Mouse (Mus musculus): ENCODE data around the gene Grb14. TPM values are rescaled to one million over a fixed set of nuclear protein-coding genes. Genes with fewer than 3 reads are reported as not detected.

Grb14 gene
- polyA plus RNA-seq, 1 experiment from 2014 or later: 60.7 TPM

GRCm38 (mm10) chr2:65002631-65003030 is 22.2 kb downstream of the Grb14 start:
- Histone ChIP-seq H3K4me2 (no peak overlapping the region), H3K4me1 (ENCODE audit: control insufficient read depth, insufficient read depth, low read length) (peaks cover 16% of the 10 kb centered on the region), H3K4me3 (ENCODE audit: low read depth, low read length) (no peak overlapping the region), H3K9ac (ENCODE audit: low read depth, low read length) (no peak overlapping the region), H3K9me3 (replicated peaks; ENCODE audit: control insufficient read depth, low read length) (no peaks in the 10 kb centered on the region), H3K36me3 (ENCODE audit: control insufficient read depth, insufficient read depth, low read length) (no peaks in the 10 kb centered on the region), H3K27me3 (ENCODE audit: control insufficient read depth, insufficient read depth, low read length) (no peaks in the 10 kb centered on the region), H3K27ac (ENCODE audit: low read depth, low read length) (no peak overlapping the region)
- 80% methylated on average over 3 of the region's 3 CpGs for WGBS (ENCODE audit: insufficient replicate concordance)
- ATAC-seq (replicated peaks; ENCODE audit: insufficient number of reproducible peaks, low FRiP score, low TSS enrichment): no peak

- Histone ChIP-seq H3K27me3 (ENCODE audit: control insufficient read depth, insufficient read depth, low read length) (no peaks in the 10 kb centered on the region), H3K4me3 (ENCODE audit: low read depth, low read length) (no peak overlapping the region), H3K4me1 (ENCODE audit: control insufficient read depth, insufficient read depth, low read length) (peaks cover under 1% of the 10 kb centered on the region; the same call in 1 of the 2 replicates), H3K36me3 (ENCODE audit: control insufficient read depth, insufficient read depth, low read length) (no peaks in the 10 kb centered on the region), H3K4me2 (no peak overlapping the region), H3K9me3 (replicated peaks; ENCODE audit: control insufficient read depth, low read length) (no peaks in the 10 kb centered on the region), H3K27ac (ENCODE audit: low read depth, low read length) (no peak overlapping the region), H3K9ac (ENCODE audit: low read depth, low read length) (no peak overlapping the region)
- WGBS (ENCODE audit: insufficient replicate concordance): 81% methylated on average over 2 of the region's 2 CpGs
- ATAC-seq (replicated peaks; ENCODE audit: insufficient number of reproducible peaks, low FRiP score, low TSS enrichment): no peak
These were observed 29.7 kb downstream of the Grb14 start for GRCm38 (mm10) chr2:64995048-64995447.

- Histone ChIP-seq H3K4me1 (ENCODE audit: control insufficient read depth, insufficient read depth, low read length) (peaks cover 11% of the 10 kb centered on the region; the same call in 1 of the 2 replicates), H3K27ac (ENCODE audit: low read depth, low read length) (no peak overlapping the region), H3K9me3 (replicated peaks; ENCODE audit: control insufficient read depth, low read length) (no peaks in the 10 kb centered on the region), H3K9ac (ENCODE audit: low read depth, low read length) (no peak overlapping the region), H3K36me3 (ENCODE audit: control insufficient read depth, insufficient read depth, low read length) (no peaks in the 10 kb centered on the region), H3K27me3 (ENCODE audit: control insufficient read depth, insufficient read depth, low read length) (no peaks in the 10 kb centered on the region), H3K4me3 (ENCODE audit: low read depth, low read length) (no peak overlapping the region), H3K4me2 (no peak overlapping the region)
- ATAC-seq (replicated peaks; ENCODE audit: insufficient number of reproducible peaks, low FRiP score, low TSS enrichment): no peak
- 91% methylated on average over 2 of the region's 2 CpGs for WGBS (ENCODE audit: insufficient replicate concordance)
These were observed 35.2 kb downstream of the Grb14 start for GRCm38 (mm10) chr2:64989426-64990187.

GRCm38 (mm10) chr2:64987782-64988181 is 37.0 kb downstream of the Grb14 start:
- 45% methylated on average over 3 of the region's 3 CpGs for WGBS (ENCODE audit: insufficient replicate concordance)
- no peak for ATAC-seq (replicated peaks; ENCODE audit: insufficient number of reproducible peaks, low FRiP score, low TSS enrichment)
- H3K4me2 ChIP-seq: peak overlapping the region; percentile 6; the same call in 1 of the 2 replicates
- H3K27me3 ChIP-seq (ENCODE audit: control insufficient read depth, insufficient read depth, low read length): no peaks in the 10 kb centered on the region
- no peaks in the 10 kb centered on the region for H3K36me3 ChIP-seq (ENCODE audit: control insufficient read depth, insufficient read depth, low read length)
- peaks cover 9% of the 10 kb centered on the region; the same call in 1 of the 2 replicates for H3K9me3 ChIP-seq (replicated peaks; ENCODE audit: control insufficient read depth, low read length)
- no peak overlapping the region for H3K9ac ChIP-seq (ENCODE audit: low read depth, low read length)
- H3K4me1 ChIP-seq (ENCODE audit: control insufficient read depth, insufficient read depth, low read length): peaks cover 11% of the 10 kb centered on the region; the same call in 1 of the 2 replicates
- no peak overlapping the region for H3K27ac ChIP-seq (ENCODE audit: low read depth, low read length)
- H3K4me3 ChIP-seq (ENCODE audit: low read depth, low read length): no peak overlapping the region

GRCm38 (mm10) chr2:64975546-64975945 is 49.2 kb downstream of the Grb14 start:
- no peak for ATAC-seq (replicated peaks; ENCODE audit: insufficient number of reproducible peaks, low FRiP score, low TSS enrichment)
- Histone ChIP-seq H3K9me3 (replicated peaks; ENCODE audit: control insufficient read depth, low read length) (no peaks in the 10 kb centered on the region), H3K4me1 (ENCODE audit: control insufficient read depth, insufficient read depth, low read length) (peaks cover 10% of the 10 kb centered on the region), H3K4me2 (no peak overlapping the region), H3K27me3 (ENCODE audit: control insufficient read depth, insufficient read depth, low read length) (no peaks in the 10 kb centered on the region), H3K9ac (ENCODE audit: low read depth, low read length) (no peak overlapping the region), H3K36me3 (ENCODE audit: control insufficient read depth, insufficient read depth, low read length) (no peaks in the 10 kb centered on the region), H3K4me3 (ENCODE audit: low read depth, low read length) (no peak overlapping the region), H3K27ac (ENCODE audit: low read depth, low read length) (no peak overlapping the region)
- 67% methylated on average over 5 of the region's 5 CpGs for WGBS (ENCODE audit: insufficient replicate concordance)

GRCm38 (mm10) chr2:64974549-64974948 is 50.2 kb downstream of the Grb14 start:
- H3K4me2 ChIP-seq: no peak overlapping the region
- ATAC-seq (replicated peaks; ENCODE audit: insufficient number of reproducible peaks, low FRiP score, low TSS enrichment): no peak
- no peak overlapping the region for H3K9ac ChIP-seq (ENCODE audit: low read depth, low read length)
- H3K4me1 ChIP-seq (ENCODE audit: control insufficient read depth, insufficient read depth, low read length): peaks cover 10% of the 10 kb centered on the region
- H3K9me3 ChIP-seq (replicated peaks; ENCODE audit: control insufficient read depth, low read length): no peaks in the 10 kb centered on the region
- H3K36me3 ChIP-seq (ENCODE audit: control insufficient read depth, insufficient read depth, low read length): no peaks in the 10 kb centered on the region
- no peak overlapping the region for H3K4me3 ChIP-seq (ENCODE audit: low read depth, low read length)
- H3K27ac ChIP-seq (ENCODE audit: low read depth, low read length): no peak overlapping the region
- 61% methylated on average over 2 of the region's 2 CpGs for WGBS (ENCODE audit: insufficient replicate concordance)
- no peaks in the 10 kb centered on the region for H3K27me3 ChIP-seq (ENCODE audit: control insufficient read depth, insufficient read depth, low read length)

GRCm38 (mm10) chr2:64973819-64974441 is 50.9 kb downstream of the Grb14 start:
- H3K9ac ChIP-seq (ENCODE audit: low read depth, low read length): no peak overlapping the region
- H3K4me1 ChIP-seq (ENCODE audit: control insufficient read depth, insufficient read depth, low read length): peaks cover 10% of the 10 kb centered on the region
- no peak for ATAC-seq (replicated peaks; ENCODE audit: insufficient number of reproducible peaks, low FRiP score, low TSS enrichment)
- no peaks in the 10 kb centered on the region for H3K36me3 ChIP-seq (ENCODE audit: control insufficient read depth, insufficient read depth, low read length)
- H3K27ac ChIP-seq (ENCODE audit: low read depth, low read length): no peak overlapping the region
- no peak overlapping the region for H3K4me2 ChIP-seq
- no peak overlapping the region for H3K4me3 ChIP-seq (ENCODE audit: low read depth, low read length)
- WGBS (ENCODE audit: insufficient replicate concordance): 79% methylated on average over 10 of the region's 10 CpGs
- H3K9me3 ChIP-seq (replicated peaks; ENCODE audit: control insufficient read depth, low read length): no peaks in the 10 kb centered on the region
- H3K27me3 ChIP-seq (ENCODE audit: control insufficient read depth, insufficient read depth, low read length): no peaks in the 10 kb centered on the region

- Histone ChIP-seq H3K9me3 (replicated peaks; ENCODE audit: control insufficient read depth, low read length) (no peaks in the 10 kb centered on the region), H3K9ac (ENCODE audit: low read depth, low read length) (no peak overlapping the region), H3K36me3 (ENCODE audit: control insufficient read depth, insufficient read depth, low read length) (no peaks in the 10 kb centered on the region), H3K4me1 (ENCODE audit: control insufficient read depth, insufficient read depth, low read length) (peaks cover 10% of the 10 kb centered on the region), H3K4me2 (no peak overlapping the region), H3K4me3 (ENCODE audit: low read depth, low read length) (no peak overlapping the region), H3K27ac (ENCODE audit: low read depth, low read length) (no peak overlapping the region), H3K27me3 (ENCODE audit: control insufficient read depth, insufficient read depth, low read length) (no peaks in the 10 kb centered on the region)
- ATAC-seq (replicated peaks; ENCODE audit: insufficient number of reproducible peaks, low FRiP score, low TSS enrichment): no peak
- WGBS (ENCODE audit: insufficient replicate concordance): 18% methylated on average over 1 of the region's 1 CpGs
These were observed 51.7 kb downstream of the Grb14 start for GRCm38 (mm10) chr2:64973125-64973524.

Data from heart, embryonic 11.5 days (tissue).